Mouse (Mus musculus) gastrocnemius, adult 2 months (tissue): ENCODE measurements around the gene Gm20388. TPM values are rescaled to one million over a fixed set of nuclear protein-coding genes. Genes with fewer than 3 reads are reported as not detected.

ENCODE experiments used
- DNase-seq: peaks from one replicate; pipeline ENCODE4 v3.0.0; 2022
- H3K27ac ChIP-seq: fragments of 200-600 bp; 2 replicates; pipeline ENCODE4 v1.8.1; 2022; ENCODE audit warnings: mild to moderate bottlenecking
- H3K4me3 ChIP-seq: fragments of 200-600 bp; 2 replicates; pipeline ENCODE4 v1.8.1; 2022; ENCODE audit warnings: mild to moderate bottlenecking, moderate library complexity
- CTCF ChIP-seq: fragments of 200-600 bp; IDR thresholded peaks from 2 replicates; pipeline ENCODE4 v1.8.1; 2022; ENCODE audit warnings: antibody characterized with exemption, mild to moderate bottlenecking, moderate library complexity
- intact Hi-C: fragments of 180-260 bp; cut with DNase I; formaldehyde crosslinking; loops from one replicate; pipeline ENCODE4 v1.15.1; 2025
- total RNA-seq, 2 experiments: library from RNA; stranded (reverse); gene quantifications; 2 replicates each; pipeline ENCODE4 v1.2.3; 2021

Gm20388 gene
- total RNA-seq, 2 experiments from 2014 or later: 6.1 to 15.0 TPM

- no peak for DNase-seq
- intact Hi-C loops: no loop called here
- no peak for TF ChIP-seq CTCF
- H3K27ac ChIP-seq: no peak overlapping the region
- no peak overlapping the region for H3K4me3 ChIP-seq
Measured at GRCm38 (mm10) chr8:121868896-121869295, 1958.3 kb downstream of the Gm20388 start.

DNA sequence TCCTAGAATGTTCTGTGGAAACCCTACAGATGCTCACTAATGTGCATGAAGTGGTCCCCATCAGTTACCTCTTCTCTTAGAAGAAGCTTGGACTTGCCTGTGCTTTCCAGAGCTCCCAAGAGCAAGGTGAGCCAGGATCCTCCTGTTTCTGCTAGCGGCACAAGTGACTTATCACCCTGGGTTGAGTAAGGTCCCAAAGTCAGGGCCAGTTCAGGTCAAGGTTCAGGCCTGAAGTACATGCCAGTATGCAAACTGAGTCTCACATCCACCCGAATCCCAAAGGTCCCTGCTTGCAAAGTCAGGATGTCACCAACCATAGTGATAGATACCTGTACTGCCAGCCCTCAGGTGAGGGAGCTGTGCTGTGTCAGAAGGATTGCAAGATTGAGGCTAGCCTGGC, 1959.5 kb downstream of the Gm20388 start:
- intact Hi-C loops: no loop called here
- no peak overlapping the region for H3K4me3 ChIP-seq
- DNase-seq: no peak
- H3K27ac ChIP-seq: no peak overlapping the region
- no peak for TF ChIP-seq CTCF

- no peak for DNase-seq
- Histone ChIP-seq H3K4me3 (no peak overlapping the region), H3K27ac (no peak overlapping the region)
- intact Hi-C loops: no loop called here
- TF ChIP-seq CTCF: no peak
Measured at GRCm38 (mm10) chr8:121871833-121872440, 1961.3 kb downstream of the Gm20388 start.

- intact Hi-C loops: loop anchor here (1.0 kb wide), 1 partner anchor 35 kb away; no protein-coding TSS in a partner anchor
- H3K27ac ChIP-seq: no peak overlapping the region
- DNase-seq: peak; percentile 73
- H3K4me3 ChIP-seq: no peak overlapping the region
- TF ChIP-seq CTCF: peak; percentile 80
Measured at GRCm38 (mm10) chr8:121874031-121874430, 1963.4 kb downstream of the Gm20388 start.

DNA sequence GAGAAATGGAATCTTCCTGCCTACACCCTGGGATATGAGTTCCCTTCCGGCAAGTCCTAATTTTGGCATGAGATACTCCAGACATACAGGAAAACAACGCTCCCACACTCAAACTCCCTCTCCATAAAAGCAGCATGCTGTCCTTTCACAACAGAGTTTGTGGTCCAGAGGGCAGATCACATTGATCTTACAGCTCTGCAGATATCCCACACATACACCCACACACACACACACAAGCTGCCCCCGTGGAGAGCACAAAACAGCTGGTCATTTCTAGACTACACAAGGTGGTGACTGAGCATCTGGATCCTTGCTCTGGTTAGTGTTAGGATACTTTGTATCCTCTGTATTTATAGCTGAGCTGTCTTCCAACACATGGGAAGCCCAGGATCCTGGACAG, 1964.4 kb downstream of the Gm20388 start:
- no peak for TF ChIP-seq CTCF
- no peak for DNase-seq
- intact Hi-C loops: no loop called here
- no peak overlapping the region for H3K27ac ChIP-seq
- H3K4me3 ChIP-seq: no peak overlapping the region

DNA sequence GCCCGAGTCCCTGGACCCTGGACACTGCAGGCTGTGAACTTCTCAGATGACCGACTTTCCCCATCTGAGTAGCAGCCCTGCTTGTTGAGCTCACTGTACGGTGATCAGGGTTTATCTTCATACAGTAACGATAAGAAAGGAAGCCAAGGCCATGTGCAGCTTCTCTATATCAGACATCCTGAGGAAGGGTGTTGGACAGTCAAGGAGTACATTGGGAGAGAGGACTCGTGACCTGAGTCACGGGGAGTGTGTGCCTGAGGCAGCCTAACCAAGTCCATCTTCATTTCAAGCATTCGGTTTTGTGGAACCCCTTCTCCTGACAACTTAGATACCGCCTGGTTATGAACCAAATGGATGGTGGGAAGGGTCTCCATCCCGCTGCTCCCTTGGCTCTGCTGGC, 1964.9 kb downstream of the Gm20388 start:
- no peak overlapping the region for H3K4me3 ChIP-seq
- intact Hi-C loops: no loop called here
- no peak overlapping the region for H3K27ac ChIP-seq
- no peak for TF ChIP-seq CTCF
- DNase-seq: no peak

GRCm38 (mm10) chr8:121877212-121877611, 1966.6 kb downstream of the Gm20388 start:
- no peak for TF ChIP-seq CTCF
- Histone ChIP-seq H3K27ac (no peak overlapping the region), H3K4me3 (no peak overlapping the region)
- intact Hi-C loops: no loop called here
- no peak for DNase-seq

DNA sequence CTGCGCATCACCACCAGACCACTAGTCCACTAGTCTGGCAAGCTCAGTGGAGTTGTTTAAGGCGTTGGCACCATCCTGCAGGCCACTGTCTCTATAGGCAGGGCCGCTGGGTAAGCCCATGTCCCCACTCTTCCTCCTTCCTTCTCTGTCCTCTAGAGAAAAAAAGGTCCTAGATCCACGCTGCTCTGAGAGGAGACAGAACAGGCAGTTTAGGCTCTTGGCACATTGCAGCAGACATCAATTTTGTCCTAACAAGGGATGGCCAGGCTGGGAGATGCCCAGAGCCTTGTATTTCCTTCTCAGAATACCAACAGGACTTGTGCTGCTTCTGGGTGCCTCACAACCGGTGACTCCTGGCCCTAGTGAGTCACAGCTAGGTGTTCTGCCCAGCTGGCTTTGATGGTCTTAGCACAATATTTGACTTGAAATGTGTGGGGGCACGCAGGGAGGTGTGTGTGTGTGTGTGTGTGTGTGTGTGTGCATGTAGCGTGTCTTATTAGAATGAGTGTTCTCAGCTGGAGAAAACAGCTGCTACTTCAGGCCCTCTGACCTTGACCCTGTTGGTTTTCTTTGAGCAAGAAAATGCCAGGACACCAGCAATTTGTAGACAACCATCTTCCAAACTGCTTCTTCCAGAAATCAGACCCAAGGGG, 1967.3 kb downstream of the Gm20388 start:
- no peak for DNase-seq
- no peak overlapping the region for H3K27ac ChIP-seq
- no peak for TF ChIP-seq CTCF
- intact Hi-C loops: no loop called here
- H3K4me3 ChIP-seq: no peak overlapping the region

- intact Hi-C loops: no loop called here
Measured at GRCm38 (mm10) chr8:121879712-121880111, 1969.1 kb downstream of the Gm20388 start.

GRCm38 (mm10) chr8:121880818-121881217, 1970.2 kb downstream of the Gm20388 start:
- intact Hi-C loops: no loop called here
- no peak overlapping the region for H3K4me3 ChIP-seq
- TF ChIP-seq CTCF: no peak
- no peak overlapping the region for H3K27ac ChIP-seq
- no peak for DNase-seq

More at GRCm38 (mm10) chr8:121879712-121880111, 1969.1 kb downstream of the Gm20388 start:
- no peak overlapping the region for H3K4me3 ChIP-seq
- no peak for TF ChIP-seq CTCF
- no peak overlapping the region for H3K27ac ChIP-seq
- no peak for DNase-seq

DNA sequence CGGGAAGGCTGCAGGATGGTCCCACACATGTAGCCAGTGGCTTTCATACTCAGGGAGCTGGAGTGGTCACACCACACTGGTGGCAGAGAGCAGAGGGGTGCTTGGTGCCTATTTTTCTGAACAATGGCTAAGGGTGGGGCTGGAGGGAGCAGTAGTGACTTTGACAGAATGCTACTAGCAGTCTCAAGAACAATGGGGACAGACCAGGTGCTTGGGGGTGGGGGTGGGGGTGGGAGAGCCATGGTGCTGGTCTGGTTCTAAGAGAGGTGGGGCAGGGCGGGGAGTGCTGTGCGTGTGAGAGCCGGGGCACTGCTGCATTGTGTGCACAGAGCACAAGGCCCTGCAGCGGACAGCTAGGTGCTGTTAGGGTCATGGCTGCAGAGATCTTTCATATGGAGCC, 1971.3 kb downstream of the Gm20388 start:
- intact Hi-C loops: no loop called here
- no peak overlapping the region for H3K27ac ChIP-seq
- H3K4me3 ChIP-seq: no peak overlapping the region
- DNase-seq: no peak
- TF ChIP-seq CTCF: no peak

- intact Hi-C loops: no loop called here
- no peak for TF ChIP-seq CTCF
- H3K4me3 ChIP-seq: no peak overlapping the region
- no peak overlapping the region for H3K27ac ChIP-seq
- DNase-seq: no peak
Measured at GRCm38 (mm10) chr8:121884181-121884580, 1973.5 kb downstream of the Gm20388 start.

GRCm38 (mm10) chr8:121885001-121885400, 1974.4 kb downstream of the Gm20388 start:
- intact Hi-C loops: no loop called here
- no peak for TF ChIP-seq CTCF
- DNase-seq: peak; percentile 72
- no peak overlapping the region for H3K4me3 ChIP-seq
- H3K27ac ChIP-seq: 0 out of 2 replicates have a peak overlapping the region, but pooled peaks have one; percentile 13

DNA sequence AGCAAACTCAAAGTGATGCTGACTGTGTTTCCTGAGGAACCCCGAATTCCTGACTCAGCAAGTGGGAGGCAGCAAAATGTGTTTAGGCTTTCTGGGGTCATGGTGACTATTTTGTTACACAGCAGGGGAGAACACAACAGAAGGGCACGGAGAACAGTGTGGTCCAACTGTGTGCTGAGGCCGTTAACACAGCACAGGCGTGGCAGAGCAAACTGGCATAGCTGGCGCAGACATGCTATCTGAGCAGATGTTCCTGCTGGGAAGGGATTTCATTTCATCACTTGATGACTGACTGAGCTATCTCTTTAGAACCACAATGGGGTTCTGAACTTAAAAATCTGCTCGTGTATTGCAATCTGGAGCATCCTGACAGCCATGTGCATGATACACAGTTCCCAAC, 1974.8 kb downstream of the Gm20388 start:
- no peak overlapping the region for H3K4me3 ChIP-seq
- 0 out of 2 replicates have a peak overlapping the region, but pooled peaks have one; percentile 13 for H3K27ac ChIP-seq
- intact Hi-C loops: no loop called here
- TF ChIP-seq CTCF: no peak
- no peak for DNase-seq
